10 mouse cellular contexts compared by ENCODE assay signal in genomic region chr16:95438848-95439540, GRCm38 (mm10).
DNase-seq lines count a peak whose midpoint lies in the region; ATAC-seq and TF ChIP-seq lines count a peak whose summit lies in the region.
"Had no signal": no experiment of that assay in that cellular context is flagged by ENCODE, and none has a peak within 500 bp of the region (broad histone marks: within the 10 kb centered on the region; RNA-seq: fewer than 3 reads in every experiment).

No protein-coding gene starts in this region.

- H3K4me3 ChIP-seq in G1E (ENCODE audit: low read depth, low read length) = peak overlapping the region; percentile 59; the same call in 1 of the 2 replicates
- no peak overlapping the region for H3K4me3 ChIP-seq in kidney, adult 2 months (ENCODE audit: insufficient read depth, low read depth, low read length)
- H3K4me3 ChIP-seq in lung, embryonic 14.5 days (ENCODE audit: low read depth, low read length) = no peak overlapping the region
- H3K4me3 ChIP-seq in left cerebral cortex, adult 2 months = no peak overlapping the region
- H3K4me3 ChIP-seq: embryonic facial prominence, embryonic 12.5 days had no signal

- peak overlapping the region; percentile 86 for H3K27ac ChIP-seq in kidney, adult 2 months (ENCODE audit: insufficient read depth, low read depth, low read length)
- peak overlapping the region; percentile 59 for H3K27ac ChIP-seq in lung, embryonic 14.5 days (ENCODE audit: low read depth)
- H3K27ac ChIP-seq in left cerebral cortex, adult 2 months = no peak overlapping the region
- H3K27ac ChIP-seq: embryonic facial prominence, embryonic 12.5 days had no signal

- peaks cover 87% of the 10 kb centered on the region for H3K4me1 ChIP-seq in G1E (ENCODE audit: insufficient read depth, low read depth, low read length)
- H3K4me1 ChIP-seq in kidney, adult 2 months (ENCODE audit: control insufficient read depth, insufficient read depth, low read length) = 0 out of 2 replicates have a peak, but pooled peaks cover 7% of the 10 kb centered on the region
- no peaks in the 10 kb centered on the region; the same call in 1 of the 2 replicates for H3K4me1 ChIP-seq in lung, embryonic 14.5 days (ENCODE audit: insufficient read depth)

- TF ChIP-seq CTCF in G1E (IDR thresholded peaks at IDR 0.05; ENCODE audit: low read depth, low read length) = no peak
- no peak for TF ChIP-seq CTCF in kidney, adult 2 months (conservative IDR thresholded peaks at IDR 0.05; ENCODE audit: insufficient read depth, insufficient read length, low read depth, low read length)
- no peak for TF ChIP-seq CTCF in lung, embryonic 14.5 days (IDR thresholded peaks at IDR 0.05; ENCODE audit: low read depth)
- TF ChIP-seq CTCF in left cerebral cortex, adult 2 months (IDR thresholded peaks at IDR 0.05) = no peak

- TF ChIP-seq POLR2A in kidney, adult 2 months (IDR thresholded peaks at IDR 0.05; ENCODE audit: low read depth, low read length) = no peak

- H3K9me3 ChIP-seq in G1E (replicated peaks) = no peaks in the 10 kb centered on the region
- no peaks in the 10 kb centered on the region for H3K9me3 ChIP-seq in lung, embryonic 14.5 days (ENCODE audit: low read depth, low read length)
- H3K9me3 ChIP-seq: embryonic facial prominence, embryonic 12.5 days had no signal

- intact Hi-C loops in left cerebral cortex, adult 2 months (cut with DNase I) = no loop called here

- WGBS in kidney, adult 2 months = 49% methylated on average over 17 of the region's 17 CpGs
- WGBS in lung, embryonic 14.5 days = 55% methylated on average over 17 of the region's 17 CpGs

- H3K27me3 ChIP-seq in G1E (ENCODE audit: insufficient read depth, low read length) = no peaks in the 10 kb centered on the region
- H3K27me3 ChIP-seq in kidney, adult 2 months (replicated peaks; ENCODE audit: control insufficient read depth, insufficient read depth, low read length) = no peaks in the 10 kb centered on the region
- no peaks in the 10 kb centered on the region for H3K27me3 ChIP-seq in lung, embryonic 14.5 days (ENCODE audit: insufficient read depth, low read length)
- H3K27me3 ChIP-seq: embryonic facial prominence, embryonic 12.5 days had no signal

- H3K4me2 ChIP-seq in lung, embryonic 14.5 days = 0 out of 2 replicates have a peak overlapping the region, but pooled peaks have one; percentile 13
- H3K4me2 ChIP-seq: embryonic facial prominence, embryonic 12.5 days had no signal

- peak; percentile 69 for DNase-seq in G1E (ENCODE audit: low spot score)
- DNase-seq in kidney, adult 2 months = peak; percentile 86
- DNase-seq in lung, embryonic 14.5 days = peak; percentile 70
- no peak for DNase-seq in left cerebral cortex, adult 2 months (ENCODE audit: extremely low spot score in 1 of 2, low spot score in 2 of 2)
- DNase-seq in spleen, adult 12 weeks (ENCODE audit: low spot score) = no peak
- no peak for DNase-seq in testis, postnatal 10 days (ENCODE audit: low spot score)
- DNase-seq: thymus, adult 18-20 months had no signal

- no peak overlapping the region for H3K9ac ChIP-seq in lung, embryonic 14.5 days
- H3K9ac ChIP-seq: embryonic facial prominence, embryonic 12.5 days had no signal

- ATAC-seq in G1E (ENCODE audit: extremely low read depth, insufficient number of reproducible peaks, low FRiP score, poor library complexity, severe bottlenecking) = peak; percentile 61
- 0 out of 2 replicates have a peak, but pooled peaks have one; percentile 32 for ATAC-seq in erythroid progenitor cell, adult 5-6 weeks (replicated peaks; ENCODE audit: low FRiP score, poor library complexity, severe bottlenecking)
- peak; percentile 72; the same call in 1 of the 2 replicates for ATAC-seq in lung, embryonic 14.5 days (ENCODE audit: insufficient read depth)
- no peak for ATAC-seq in cerebellum, adult (ENCODE audit: insufficient number of reproducible peaks, low FRiP score, low TSS enrichment)

- H3K36me3 ChIP-seq in G1E (replicated peaks) = peaks cover 3% of the 10 kb centered on the region
- no peaks in the 10 kb centered on the region for H3K36me3 ChIP-seq in kidney, adult 2 months (ENCODE audit: control insufficient read depth, insufficient read depth, low read length)
- H3K36me3 ChIP-seq in lung, embryonic 14.5 days (ENCODE audit: insufficient read depth) = no peaks in the 10 kb centered on the region
- H3K36me3 ChIP-seq: embryonic facial prominence, embryonic 12.5 days had no signal

Comparison
In these comparisons a context has a peak if more than half of its experiments do, and no peak if none do; other contexts are left out.
1. DNase-seq: peak in G1E (single experiment), kidney, adult 2 months (single experiment) and lung, embryonic 14.5 days (single experiment); none in left cerebral cortex, adult 2 months (0 of 2), spleen, adult 12 weeks (single experiment) and testis, postnatal 10 days (single experiment).